Mouse (Mus musculus) myocyte (in vitro differentiated cells): ENCODE results near the gene Pik3r5.

Experiments used
- E2F4 ChIP-seq: IDR thresholded peaks from one replicate; pipeline ENCODE4 v1.6.1; 2011; ENCODE audit warnings: mild to moderate bottlenecking, control low read depth, moderate library complexity; ENCODE audit not compliant: insufficient read depth
- MAX ChIP-seq: IDR thresholded peaks from one replicate; pipeline ENCODE4 v1.6.1; 2011; ENCODE audit warnings: low read depth, mild to moderate bottlenecking, control low read depth
- MYOG ChIP-seq, 3 experiments: IDR thresholded peaks; one replicate each; pipeline ENCODE4 v1.6.1; 2011; ENCODE audit warnings: control low read depth in 2 of 3, low read depth in 2 of 3, mild to moderate bottlenecking in 2 of 3; ENCODE audit not compliant: insufficient read length in 2 of 3, control insufficient read depth in 1 of 3, insufficient read depth in 1 of 3
- POLR2A ChIP-seq: IDR thresholded peaks from one replicate; pipeline ENCODE4 v1.6.1; 2011; ENCODE audit warnings: low read depth, mild to moderate bottlenecking, control low read depth, moderate library complexity; ENCODE audit not compliant: insufficient read length
- POLR2AphosphoS2 ChIP-seq: IDR thresholded peaks from one replicate; pipeline ENCODE4 v1.6.1; 2011; ENCODE audit warnings: low read depth, control low read depth; ENCODE audit not compliant: insufficient read length
- TCF3 ChIP-seq: IDR thresholded peaks from one replicate; pipeline ENCODE4 v1.6.1; 2011; ENCODE audit warnings: low read depth, control low read depth; ENCODE audit not compliant: insufficient read length
- USF1 ChIP-seq: IDR thresholded peaks from one replicate; pipeline ENCODE4 v1.6.1; 2011; ENCODE audit warnings: low read depth, mild to moderate bottlenecking, control low read depth, moderate library complexity

DNA sequence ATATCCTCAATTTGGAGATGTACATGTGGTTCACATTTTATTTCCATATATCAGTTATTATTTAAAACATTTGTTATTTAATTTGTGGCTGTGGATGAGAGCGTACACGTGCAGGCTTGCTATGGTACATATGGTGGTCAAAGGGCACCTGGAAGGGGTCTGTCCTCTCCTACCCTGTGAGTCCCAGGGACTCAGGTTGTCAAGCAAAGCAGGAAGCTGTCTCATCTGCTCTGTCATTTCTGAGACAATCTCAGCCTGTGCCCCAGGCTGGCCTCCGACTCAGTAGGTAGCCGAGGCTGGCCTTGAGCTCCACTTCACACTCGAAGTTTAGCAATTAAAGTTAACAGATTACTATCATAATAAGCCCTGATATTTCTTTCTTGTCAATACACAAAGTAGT is 1.6 kb downstream of the Pik3r5 start:
- TF ChIP-seq USF1 (no peak), POLR2A (no peak), MYOG (IDR thresholded peaks at IDR 0.05; ENCODE audit: control insufficient read depth in 1 of 3, insufficient read depth in 1 of 3, insufficient read length in 2 of 3, low read depth in 2 of 3) (no peak), POLR2AphosphoS2 (no peak), E2F4 (no peak), MAX (no peak), TCF3 (no peak)
